Mouse (Mus musculus) heart, postnatal 0 days (tissue): Measurements from ENCODE around the gene Dock4. TPM values are rescaled to one million over a fixed set of nuclear protein-coding genes. Genes with fewer than 3 reads are reported as not detected.

Experiments used
- ATAC-seq: fragments of 200-750 bp; cut with Nextera tagmentation; 2 replicates; pipeline ENCODE4 v1.8.0; 2017; ENCODE audit warnings: low read depth, moderate number of reproducible peaks, moderate library complexity; ENCODE audit not compliant: insufficient read depth
- DNase-seq: peaks from one replicate; pipeline ENCODE4 v3.0.0-alpha.2; 2016; ENCODE audit warnings: low spot score
- H3K27ac ChIP-seq: fragments of 300-500 bp; sonication (generic); 2 replicates; pipeline ENCODE4 v1.5.1; 2014; ENCODE audit warnings: low read depth, mild to moderate bottlenecking
- H3K27me3 ChIP-seq: fragments of 300-500 bp; sonication (generic); 2 replicates; pipeline ENCODE4 v1.6.1; 2014; ENCODE audit warnings: low read length, mixed read lengths; ENCODE audit not compliant: control insufficient read depth, insufficient read depth
- H3K36me3 ChIP-seq: fragments of 300-500 bp; sonication (generic); replicated peaks from 2 replicates; pipeline ENCODE4 v1.6.1; 2014; ENCODE audit warnings: low read length, mixed read lengths; ENCODE audit not compliant: control insufficient read depth, insufficient read depth
- H3K4me1 ChIP-seq: fragments of 300-500 bp; sonication (generic); 2 replicates; pipeline ENCODE4 v1.6.1; 2014; ENCODE audit warnings: antibody characterized with exemption; ENCODE audit not compliant: control insufficient read depth, insufficient read depth
- H3K4me2 ChIP-seq: fragments of 300-500 bp; sonication (generic); 2 replicates; pipeline ENCODE4 v1.6.1; 2014; ENCODE audit warnings: low read depth, mild to moderate bottlenecking, low read length, moderate library complexity
- H3K4me3 ChIP-seq: fragments of 300-500 bp; sonication (generic); 2 replicates; pipeline ENCODE4 v1.5.1; 2014; ENCODE audit warnings: low read depth, low read length
- H3K9ac ChIP-seq: fragments of 300-500 bp; sonication (generic); replicated peaks from 2 replicates; pipeline ENCODE4 v1.6.1; 2014; ENCODE audit warnings: low read depth, low read length, mixed read lengths
- H3K9me3 ChIP-seq: fragments of 300-500 bp; sonication (generic); replicated peaks from 2 replicates; pipeline ENCODE4 v1.6.1; 2016; ENCODE audit warnings: low read length; ENCODE audit not compliant: control insufficient read depth
- CTCF ChIP-seq: IDR thresholded peaks from 2 replicates; pipeline ENCODE4 v1.5.1; 2016; ENCODE audit warnings: antibody characterized with exemption, control low read depth, low read depth
- EP300 ChIP-seq: IDR thresholded peaks from 2 replicates; pipeline ENCODE4 v1.6.1; 2016; ENCODE audit warnings: antibody characterized with exemption, low read depth
- WGBS: fragments of 180-500 bp; shearing (Covaris S2); extraction: QIAGEN DNeasy Blood & Tissue Kit; methylation state at CpG from one replicate; pipeline ENCODE4 v1.1.7; 2014; 5-methylcytosine and 5-hydroxymethylcytosine counted together
- polyA plus RNA-seq: library from polyadenylated mRNA; unstranded; fragments of >200 nt; fragmentation: Nextera tagmentation; extraction: Ambion mirVana; gene quantifications from 2 replicates; pipeline ENCODE4 v1.2.1, GENCODE M21; 2015
- total RNA-seq: library from RNA; depleted of rRNA; stranded (reverse); fragments of >200 nt; gene quantifications from 2 replicates; pipeline ENCODE4 v1.2.3, GENCODE M21; 2014; ENCODE audit warnings: low replicate concordance

Gene Dock4
- total and polyA plus RNA-seq, 2 experiments from 2014 or later = 4.2 to 9.2 TPM

DNA sequence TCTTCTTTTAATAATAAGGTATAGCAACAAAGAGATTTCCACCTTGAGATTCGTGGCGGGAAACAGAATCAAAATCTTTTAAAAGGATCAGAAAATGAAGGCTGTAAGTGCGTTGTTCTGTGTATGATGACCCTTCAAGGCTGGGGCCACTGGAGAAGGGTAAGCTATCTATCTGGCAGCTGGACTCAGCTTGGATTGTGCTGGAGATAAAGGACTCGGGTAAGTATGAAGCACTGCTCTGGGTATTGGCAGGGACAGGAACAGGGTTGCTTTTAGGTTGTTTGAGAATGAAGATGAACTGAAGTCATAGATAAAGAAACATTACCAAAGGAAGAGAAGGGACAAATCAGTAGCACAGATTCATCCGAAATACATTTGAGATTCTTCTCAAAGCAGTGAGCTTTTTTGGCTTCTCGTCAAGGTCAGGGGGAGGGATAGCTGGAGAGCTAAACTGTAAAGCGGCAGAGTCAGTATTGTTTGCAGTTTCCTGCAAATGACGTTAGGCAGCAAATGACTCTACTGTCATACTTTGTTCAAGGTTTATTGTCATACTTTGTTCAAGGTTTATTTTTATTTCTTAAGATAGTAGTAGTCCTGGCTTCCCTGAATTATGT is 30.3 kb upstream of the Dock4 start:
- H3K4me1 ChIP-seq = peaks cover 21% of the 10 kb centered on the region; the same call in 1 of the 2 replicates
- H3K27ac ChIP-seq = no peak overlapping the region
- TF ChIP-seq CTCF (no peak), EP300 (no peak)
- H3K4me2 ChIP-seq = no peak overlapping the region
- DNase-seq (no peak), ATAC-seq (no peak)
- 59% methylated on average over 8 of the region's 8 CpGs for WGBS
- H3K9me3 ChIP-seq = no peaks in the 10 kb centered on the region
- H3K4me3 ChIP-seq = no peak overlapping the region
- H3K9ac ChIP-seq = no peak overlapping the region
- no peaks in the 10 kb centered on the region for H3K27me3 ChIP-seq
- H3K36me3 ChIP-seq = no peaks in the 10 kb centered on the region

DNA sequence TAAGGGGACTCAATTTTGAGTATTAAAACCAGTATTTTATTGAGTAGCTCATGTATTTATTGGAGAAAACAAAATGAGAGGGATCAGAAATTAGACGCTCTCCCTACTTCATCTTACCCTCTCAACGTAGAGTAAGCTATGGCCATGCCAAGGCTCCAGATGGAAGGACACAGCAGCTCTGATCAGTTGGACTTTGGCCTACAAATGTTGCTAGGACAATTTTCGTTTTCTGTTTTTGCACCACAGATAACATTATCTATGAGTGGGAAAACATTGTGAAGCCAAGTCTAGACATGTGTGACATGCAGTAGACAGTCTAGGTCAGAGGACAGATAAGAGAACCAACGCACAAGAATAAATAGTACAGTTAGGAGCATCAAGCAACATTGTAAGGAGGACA is 28.5 kb upstream of the Dock4 start:
- 27% methylated on average over 4 of the region's 4 CpGs for WGBS
- DNase-seq (no peak), ATAC-seq (peak; percentile 30; the same call in 1 of the 2 replicates)
- Histone ChIP-seq H3K9me3 (no peaks in the 10 kb centered on the region), H3K9ac (no peak overlapping the region), H3K4me1 (peaks cover 21% of the 10 kb centered on the region; the same call in 1 of the 2 replicates), H3K4me3 (no peak overlapping the region), H3K4me2 (no peak overlapping the region), H3K27ac (no peak overlapping the region), H3K27me3 (no peaks in the 10 kb centered on the region), H3K36me3 (no peaks in the 10 kb centered on the region)
- TF ChIP-seq EP300 = no peak
- no peak for TF ChIP-seq CTCF

DNA sequence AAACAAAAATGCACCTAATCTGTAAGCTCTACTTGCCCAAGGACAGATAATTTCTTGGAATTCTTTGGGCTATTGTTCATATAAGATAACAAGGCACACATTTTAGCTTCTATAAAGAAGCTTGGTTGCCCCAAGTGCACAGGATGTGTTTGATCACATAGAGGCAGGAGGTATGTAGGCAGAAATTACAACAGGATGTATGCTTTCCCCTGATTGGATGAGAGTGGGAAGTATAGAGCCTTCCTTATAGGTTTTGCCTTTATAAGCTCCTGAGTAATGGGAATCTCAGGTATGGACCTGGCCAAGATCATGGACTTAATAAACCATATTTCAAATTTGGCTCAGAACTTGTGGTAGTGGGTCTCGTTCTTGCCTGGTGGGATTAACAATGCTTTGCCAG is 20.8 kb upstream of the Dock4 start:
- Histone ChIP-seq H3K36me3 (no peaks in the 10 kb centered on the region), H3K9ac (no peak overlapping the region), H3K27ac (no peak overlapping the region), H3K27me3 (no peaks in the 10 kb centered on the region), H3K4me2 (no peak overlapping the region), H3K4me3 (no peak overlapping the region), H3K9me3 (no peaks in the 10 kb centered on the region), H3K4me1 (peaks cover 5% of the 10 kb centered on the region; the same call in 1 of the 2 replicates)
- 92% methylated on average over 1 of the region's 1 CpGs for WGBS
- DNase-seq (no peak), ATAC-seq (no peak)
- TF ChIP-seq EP300 (no peak), CTCF (no peak)

DNA sequence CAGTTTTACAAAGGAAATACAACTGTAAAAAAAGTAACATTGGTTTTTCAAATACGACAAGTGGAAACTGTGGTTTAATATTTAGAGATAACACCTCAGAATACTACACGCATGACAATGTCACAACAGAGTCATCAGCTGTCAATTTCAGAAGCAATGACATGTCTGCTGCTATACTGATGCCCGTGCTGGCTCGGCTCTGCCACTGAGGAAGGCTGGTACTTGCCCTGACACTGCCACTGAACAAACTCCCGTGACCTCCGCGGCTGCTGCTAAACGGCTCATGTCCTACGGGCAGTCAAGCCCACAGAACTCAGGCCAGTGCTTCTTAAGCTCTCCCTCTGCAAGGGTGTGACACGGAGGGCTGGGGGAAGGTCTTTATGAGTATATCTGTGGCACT is 18.1 kb upstream of the Dock4 start:
- no peak overlapping the region for H3K4me3 ChIP-seq
- ATAC-seq (no peak), DNase-seq (no peak)
- TF ChIP-seq EP300 (no peak), CTCF (no peak)
- H3K9ac ChIP-seq = no peak overlapping the region
- H3K9me3 ChIP-seq = no peaks in the 10 kb centered on the region
- peaks cover 9% of the 10 kb centered on the region for H3K4me1 ChIP-seq
- no peaks in the 10 kb centered on the region for H3K27me3 ChIP-seq
- no peak overlapping the region for H3K27ac ChIP-seq
- no peak overlapping the region for H3K4me2 ChIP-seq
- 86% methylated on average over 10 of the region's 10 CpGs for WGBS
- H3K36me3 ChIP-seq = no peaks in the 10 kb centered on the region

DNA sequence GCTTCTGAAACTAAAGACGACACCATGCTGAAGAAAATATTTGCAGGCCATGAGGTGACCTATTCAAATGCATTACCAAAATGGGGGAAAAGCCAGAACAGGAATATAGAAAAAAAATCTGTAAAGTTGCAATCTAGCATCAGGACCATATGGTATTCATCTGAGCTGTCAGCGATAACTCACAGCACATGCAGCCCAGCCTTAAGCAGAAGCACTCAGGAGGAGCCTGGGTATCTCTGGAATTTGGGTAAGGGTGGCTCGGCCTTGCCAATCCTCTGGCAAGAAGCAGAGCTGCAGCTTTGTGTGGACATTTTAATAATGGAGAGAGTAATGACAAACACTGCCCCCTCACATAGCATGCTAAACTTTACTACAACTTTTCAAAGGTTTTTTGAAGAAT is 15.8 kb upstream of the Dock4 start:
- WGBS = 18% methylated on average over 3 of the region's 3 CpGs
- DNase-seq (no peak), ATAC-seq (no peak)
- no peaks in the 10 kb centered on the region for H3K27me3 ChIP-seq
- H3K4me2 ChIP-seq = no peak overlapping the region
- no peak overlapping the region for H3K4me3 ChIP-seq
- H3K9ac ChIP-seq = no peak overlapping the region
- no peaks in the 10 kb centered on the region for H3K9me3 ChIP-seq
- H3K36me3 ChIP-seq = no peaks in the 10 kb centered on the region
- TF ChIP-seq EP300 (no peak), CTCF (no peak)
- peaks cover 19% of the 10 kb centered on the region for H3K4me1 ChIP-seq
- H3K27ac ChIP-seq = no peak overlapping the region

DNA sequence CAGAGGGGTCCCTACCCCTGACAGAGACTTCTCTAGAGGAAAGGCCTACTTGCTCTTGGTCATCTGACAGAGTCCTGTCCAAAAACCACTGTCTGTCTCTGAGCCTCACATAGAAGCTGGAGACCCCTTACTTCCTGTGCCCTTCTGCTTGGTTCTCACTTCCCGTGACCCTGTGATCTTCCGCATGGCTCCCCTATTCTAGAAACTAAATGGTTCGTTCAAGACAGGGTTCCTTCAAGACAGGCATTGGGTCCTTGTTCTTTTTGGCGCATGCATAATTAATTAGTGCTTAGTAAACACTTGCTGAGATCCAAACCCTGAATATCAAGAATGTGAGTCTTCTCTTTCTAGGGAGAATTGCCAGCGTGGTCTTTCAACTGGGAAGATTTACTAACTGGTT is 14.7 kb upstream of the Dock4 start:
- Histone ChIP-seq H3K4me2 (no peak overlapping the region), H3K4me3 (no peak overlapping the region), H3K9ac (no peak overlapping the region), H3K27ac (no peak overlapping the region), H3K27me3 (no peaks in the 10 kb centered on the region), H3K9me3 (no peaks in the 10 kb centered on the region), H3K36me3 (no peaks in the 10 kb centered on the region), H3K4me1 (peaks cover 19% of the 10 kb centered on the region)
- DNase-seq (no peak), ATAC-seq (no peak)
- 89% methylated on average over 5 of the region's 5 CpGs for WGBS
- TF ChIP-seq EP300 (no peak), CTCF (no peak)
